Mouse (Mus musculus) sigmoid colon, adult 10 weeks (tissue): ENCODE data around the gene Ssxb2. TPM values are rescaled to one million over a fixed set of nuclear protein-coding genes. Genes with fewer than 3 reads are reported as not detected.

ENCODE experiments used
- polyA plus RNA-seq: library from polyadenylated mRNA; stranded (reverse); fragments of 350-450 nt; fragmentation: Illumina TruSeq; extraction: RNeasy Lipid Tissue Mini Kit (QIAGEN cat#74804); gene quantifications from one replicate; pipeline ENCODE4 v1.2.3, GENCODE M21; 2014; ENCODE audit warnings: low read depth, low replicate concordance

Gene Ssxb2
- polyA plus RNA-seq, result not detected

DNA sequence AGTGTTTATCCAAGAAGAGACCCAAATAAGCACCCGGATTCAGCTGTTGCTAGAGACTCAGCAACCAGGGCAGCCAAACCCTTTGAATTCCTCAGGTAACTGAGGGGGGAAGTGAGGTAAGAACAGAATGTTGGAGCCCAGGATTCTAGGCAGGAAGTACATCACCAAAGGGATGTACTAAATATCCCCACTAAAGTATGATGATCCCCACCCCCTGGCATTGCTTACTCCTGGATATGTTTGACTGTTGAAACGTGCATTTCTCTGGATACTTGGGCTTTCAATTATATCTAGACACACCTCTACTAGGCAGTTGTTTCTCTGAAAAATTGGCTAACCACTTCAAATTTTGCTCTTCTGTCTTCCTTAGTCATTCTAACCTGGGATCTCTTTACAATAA lies at the start of gene Ssxb2:
Ssxb2 (minus strand) TSS at position 101 of the 400 bp plus-strand sequence.

DNA sequence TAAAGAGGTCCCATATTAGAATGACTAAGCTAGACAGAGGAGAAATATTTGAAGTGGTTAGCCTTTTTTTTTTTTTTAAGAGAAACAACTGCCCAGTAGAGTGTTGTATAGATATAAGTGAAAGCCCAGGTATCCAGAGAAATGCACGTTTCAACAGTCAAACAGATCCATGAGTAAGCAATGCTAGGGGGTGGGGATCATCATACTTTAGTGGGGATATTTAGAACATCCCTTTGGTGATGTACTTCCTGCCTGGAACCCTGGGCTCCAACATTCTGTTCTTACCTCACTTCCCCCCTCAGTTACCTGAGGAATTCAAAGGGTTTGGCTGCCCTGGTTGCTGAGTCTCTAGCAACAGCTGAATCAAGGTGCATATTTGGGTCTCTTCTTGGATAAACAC lies 48.5 kb downstream of the Ssxb2 start, which contains the start of gene Ssxb1:
Ssxb1 (plus strand) TSS at position 301 of the 400 bp plus-strand sequence.

Other genes with a start within 250 kb of the Ssxb2 start
- gene Ftsj1, start 209.3 kb downstream of the Ssxb2 start, polyA plus RNA-seq, result 7.7 TPM
- gene Slc38a5, start 190.6 kb downstream of the Ssxb2 start, polyA plus RNA-seq, result not detected
- not detected for gene Ssxb10, start 134.3 kb downstream of the Ssxb2 start, polyA plus RNA-seq
- gene Ssxb9, start 94.7 kb downstream of the Ssxb2 start, polyA plus RNA-seq, result not detected
- gene Ssxb1, start 48.4 kb downstream of the Ssxb2 start, polyA plus RNA-seq, result not detected
- not detected for gene Gm14459, start 63.2 kb upstream of the Ssxb2 start, polyA plus RNA-seq
- gene Ssxb6, start 86.5 kb upstream of the Ssxb2 start, polyA plus RNA-seq, result not detected
- not detected for gene Ssxb3, start 130.1 kb upstream of the Ssxb2 start, polyA plus RNA-seq
- not detected for gene Ssxb8, start 229.1 kb upstream of the Ssxb2 start, polyA plus RNA-seq